Mouse (Mus musculus) hindbrain, embryonic 14.5 days (tissue): ENCODE measurements around the gene Cldn16. TPM values are rescaled to one million over a fixed set of nuclear protein-coding genes. Genes with fewer than 3 reads are reported as not detected.

ENCODE experiments used
- ATAC-seq: fragments of 200-750 bp; cut with Nextera tagmentation; 2 replicates; pipeline ENCODE4 v1.8.0; 2017; ENCODE audit warnings: moderate number of reproducible peaks, mild to moderate bottlenecking, moderate TSS enrichment, moderate library complexity; ENCODE audit not compliant: low FRiP score
- DNase-seq: peaks from one replicate; pipeline ENCODE4 v3.0.0-alpha.2; 2015; ENCODE audit warnings: low spot score
- H3K27ac ChIP-seq: fragments of 300-500 bp; sonication (generic); 2 replicates; pipeline ENCODE4 v1.5.1; 2014; ENCODE audit warnings: mild to moderate bottlenecking, moderate library complexity
- H3K27me3 ChIP-seq: fragments of 300-500 bp; sonication (generic); 2 replicates; pipeline ENCODE4 v1.6.1; 2014; ENCODE audit warnings: mild to moderate bottlenecking, low read length, mixed read lengths; ENCODE audit not compliant: control insufficient read depth, insufficient read depth
- H3K36me3 ChIP-seq: fragments of 300-500 bp; sonication (generic); replicated peaks from 2 replicates; pipeline ENCODE4 v1.6.1; 2014; ENCODE audit not compliant: control insufficient read depth, insufficient read depth
- H3K4me1 ChIP-seq: fragments of 300-500 bp; sonication (generic); replicated peaks from 2 replicates; pipeline ENCODE4 v1.6.1; 2014; ENCODE audit warnings: antibody characterized with exemption, low read length, mixed read lengths; ENCODE audit not compliant: control insufficient read depth, insufficient read depth
- H3K4me2 ChIP-seq: fragments of 300-500 bp; sonication (generic); replicated peaks from 2 replicates; pipeline ENCODE4 v1.6.1; 2014; ENCODE audit warnings: mild to moderate bottlenecking, moderate library complexity
- H3K4me3 ChIP-seq: fragments of 300-500 bp; sonication (generic); replicated peaks from 2 replicates; pipeline ENCODE4 v1.5.1; 2014; ENCODE audit warnings: mild to moderate bottlenecking, low read length
- H3K9ac ChIP-seq: fragments of 300-500 bp; sonication (generic); 2 replicates; pipeline ENCODE4 v1.6.1; 2014
- H3K9me3 ChIP-seq: fragments of 300-500 bp; sonication (generic); 2 replicates; pipeline ENCODE4 v1.6.1; 2016; ENCODE audit warnings: low read length; ENCODE audit not compliant: control insufficient read depth
- WGBS: fragments of 180-500 bp; shearing (Covaris S2); extraction: QIAGEN DNeasy Blood & Tissue Kit; methylation state at CpG from one replicate; pipeline ENCODE4 v1.1.7; 2014; 5-methylcytosine and 5-hydroxymethylcytosine counted together
- polyA plus RNA-seq: library from polyadenylated mRNA; unstranded; fragments of >200 nt; fragmentation: Nextera tagmentation; extraction: Ambion mirVana; gene quantifications from 2 replicates; pipeline ENCODE4 v1.2.1, GENCODE M21; 2014

Gene Cldn16
- polyA plus RNA-seq, result not detected in 2 replicates

DNA sequence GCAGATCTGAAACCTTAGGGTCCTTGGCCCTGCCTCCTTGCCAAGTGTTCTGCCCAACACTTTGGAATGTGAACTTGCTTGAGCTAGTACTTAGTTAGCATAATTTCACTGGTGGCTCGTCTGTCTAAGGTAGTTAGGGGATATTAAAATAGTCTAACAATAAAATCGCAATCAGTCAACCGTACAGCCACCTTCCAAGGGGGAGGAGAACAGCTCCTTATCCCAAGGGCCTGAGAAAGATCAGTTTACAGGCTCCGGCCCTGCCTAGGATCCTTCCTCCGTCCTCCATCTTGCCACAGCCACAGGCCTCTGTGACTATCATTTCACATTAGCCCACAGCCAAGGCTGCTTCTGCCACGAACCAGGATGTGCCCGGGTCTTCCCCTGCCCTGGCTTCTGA is at the start of gene Cldn16:
Cldn16 (plus strand) TSS at position 301 of the 400 bp plus-strand sequence.
- Histone ChIP-seq H3K27ac (no peak within 1 kb of the TSS), H3K4me2 (no peak within 1 kb of the TSS), H3K27me3 (no peaks in the 10 kb centered on the region), H3K4me1 (no peaks in the 10 kb centered on the region), H3K36me3 (no peaks in the 10 kb centered on the region), H3K9ac (no peak within 1 kb of the TSS), H3K9me3 (no peaks in the 10 kb centered on the region), H3K4me3 (no peak within 1 kb of the TSS)
- no peak for DNase-seq
- ATAC-seq, result no peak
- 82% methylated on average over 7 of the region's 7 CpGs for WGBS

DNA sequence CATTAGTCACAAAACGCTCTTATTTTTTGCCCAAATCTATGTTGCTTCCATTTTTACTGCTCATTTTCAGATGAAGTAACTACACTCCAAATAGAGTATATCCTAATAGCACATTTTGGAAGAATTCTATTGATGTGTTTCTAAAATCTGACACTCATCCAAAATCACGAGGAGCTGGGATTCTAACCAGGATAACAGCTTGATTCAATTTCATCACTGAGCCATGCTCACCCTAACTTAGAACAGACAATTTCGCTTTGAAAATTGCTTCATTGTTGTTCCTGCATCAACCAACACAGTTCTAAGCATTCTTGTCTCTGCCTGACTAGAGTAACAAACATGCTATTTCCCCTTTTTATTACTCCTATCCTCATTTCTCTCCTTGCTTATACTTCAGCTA is 44.3 kb upstream of the Cldn16 start:
- Histone ChIP-seq H3K9ac (no peak overlapping the region), H3K27ac (no peak overlapping the region), H3K27me3 (no peaks in the 10 kb centered on the region), H3K4me1 (no peaks in the 10 kb centered on the region), H3K9me3 (no peaks in the 10 kb centered on the region), H3K4me2 (no peak overlapping the region), H3K4me3 (no peak overlapping the region), H3K36me3 (no peaks in the 10 kb centered on the region)
- WGBS, result 88% methylated on average over 3 of the region's 3 CpGs
- ATAC-seq (no peak), DNase-seq (no peak)

DNA sequence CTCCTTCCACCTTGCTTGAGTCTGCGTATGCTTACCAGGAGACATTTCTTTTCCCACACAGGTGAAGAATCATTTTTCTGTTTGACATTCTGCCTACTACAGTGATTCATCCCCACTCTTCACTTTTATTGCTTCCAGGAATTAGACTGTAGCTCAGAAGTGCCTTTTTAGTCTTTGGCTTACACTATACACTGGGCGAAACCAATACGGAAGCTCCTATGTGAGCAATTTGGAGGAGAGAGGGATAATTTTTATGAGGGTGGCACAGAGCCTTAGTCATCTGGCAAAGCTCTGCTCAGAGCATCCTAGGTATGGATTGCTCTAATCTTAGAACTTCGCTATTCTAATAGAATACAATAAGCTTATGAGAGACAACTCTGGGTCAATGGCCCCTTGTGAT is 40.9 kb upstream of the Cldn16 start:
- no peaks in the 10 kb centered on the region for H3K36me3 ChIP-seq
- no peak overlapping the region for H3K9ac ChIP-seq
- H3K9me3 ChIP-seq, result no peaks in the 10 kb centered on the region
- 91% methylated on average over 4 of the region's 4 CpGs for WGBS
- DNase-seq (no peak), ATAC-seq (no peak)
- H3K4me1 ChIP-seq, result no peaks in the 10 kb centered on the region
- H3K27ac ChIP-seq, result no peak overlapping the region
- H3K4me2 ChIP-seq, result no peak overlapping the region
- H3K4me3 ChIP-seq, result no peak overlapping the region
- no peaks in the 10 kb centered on the region for H3K27me3 ChIP-seq

- Histone ChIP-seq H3K4me3 (no peak overlapping the region), H3K4me2 (no peak overlapping the region), H3K9me3 (no peaks in the 10 kb centered on the region), H3K27me3 (no peaks in the 10 kb centered on the region), H3K9ac (no peak overlapping the region), H3K27ac (no peak overlapping the region), H3K36me3 (no peaks in the 10 kb centered on the region), H3K4me1 (no peaks in the 10 kb centered on the region)
- ATAC-seq, result no peak
- 86% methylated on average over 3 of the region's 3 CpGs for WGBS
- DNase-seq, result no peak
These were observed 32.7 kb upstream of the Cldn16 start for GRCm38 (mm10) chr16:26430246-26430645.

DNA sequence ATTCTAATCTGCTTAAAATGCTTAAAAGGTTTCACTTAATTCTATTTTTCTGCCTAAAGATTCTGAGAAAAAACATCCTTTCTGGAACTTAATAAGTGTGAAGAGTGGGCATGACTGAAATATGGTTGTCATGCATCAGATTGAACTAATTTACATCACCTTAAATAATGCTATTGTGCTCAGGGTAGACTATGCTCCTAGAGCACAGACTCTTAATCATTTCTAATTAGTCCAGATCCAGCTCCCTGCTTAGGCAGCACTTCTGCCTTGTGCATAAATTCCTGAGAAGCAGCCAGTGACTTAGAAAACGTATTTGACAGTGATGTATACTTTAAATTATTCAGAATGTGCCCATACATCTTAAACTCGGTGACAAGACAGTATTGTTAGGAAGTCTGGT is 29.4 kb upstream of the Cldn16 start:
- Histone ChIP-seq H3K4me3 (no peak overlapping the region), H3K4me2 (no peak overlapping the region), H3K4me1 (no peaks in the 10 kb centered on the region), H3K36me3 (no peaks in the 10 kb centered on the region), H3K27me3 (no peaks in the 10 kb centered on the region), H3K9ac (no peak overlapping the region), H3K9me3 (no peaks in the 10 kb centered on the region), H3K27ac (no peak overlapping the region)
- no peak for ATAC-seq
- no peak for DNase-seq
- 14% methylated on average over 2 of the region's 2 CpGs for WGBS

- no peak for ATAC-seq
- WGBS, result 87% methylated on average over 3 of the region's 3 CpGs
- H3K4me3 ChIP-seq, result no peak overlapping the region
These were observed 22.9 kb upstream of the Cldn16 start for GRCm38 (mm10) chr16:26440031-26440430.

DNA sequence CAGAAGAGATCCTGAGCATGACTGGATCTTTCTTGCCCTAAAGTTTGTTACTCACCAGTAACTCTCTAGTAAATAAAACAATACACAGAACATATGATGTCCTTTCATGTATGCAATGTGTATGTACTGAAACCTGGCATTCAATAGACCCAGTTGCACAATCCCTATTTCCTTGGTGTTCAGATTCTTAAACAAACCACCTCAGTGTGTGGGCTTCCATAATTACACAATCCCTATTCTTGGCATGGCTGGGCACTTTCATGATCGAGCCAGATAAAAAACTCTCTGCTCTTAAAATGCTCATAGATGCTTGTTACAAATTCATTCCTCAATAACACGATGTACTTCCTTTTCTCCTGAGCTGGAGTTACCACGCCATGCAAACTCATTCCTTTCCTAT is 21.8 kb upstream of the Cldn16 start:
- Histone ChIP-seq H3K4me3 (no peak overlapping the region), H3K4me2 (no peak overlapping the region), H3K4me1 (no peaks in the 10 kb centered on the region), H3K9me3 (no peaks in the 10 kb centered on the region), H3K27ac (no peak overlapping the region), H3K27me3 (no peaks in the 10 kb centered on the region), H3K36me3 (no peaks in the 10 kb centered on the region), H3K9ac (no peak overlapping the region)
- ATAC-seq (no peak), DNase-seq (no peak)
- 91% methylated on average over 3 of the region's 3 CpGs for WGBS

More at GRCm38 (mm10) chr16:26440031-26440430, 22.9 kb upstream of the Cldn16 start:
- no peak overlapping the region for H3K27ac ChIP-seq
- H3K4me1 ChIP-seq, result no peaks in the 10 kb centered on the region
- DNase-seq, result no peak
- H3K36me3 ChIP-seq, result no peaks in the 10 kb centered on the region
- H3K9me3 ChIP-seq, result no peaks in the 10 kb centered on the region
- no peak overlapping the region for H3K4me2 ChIP-seq
- no peak overlapping the region for H3K9ac ChIP-seq
- no peaks in the 10 kb centered on the region for H3K27me3 ChIP-seq

DNA sequence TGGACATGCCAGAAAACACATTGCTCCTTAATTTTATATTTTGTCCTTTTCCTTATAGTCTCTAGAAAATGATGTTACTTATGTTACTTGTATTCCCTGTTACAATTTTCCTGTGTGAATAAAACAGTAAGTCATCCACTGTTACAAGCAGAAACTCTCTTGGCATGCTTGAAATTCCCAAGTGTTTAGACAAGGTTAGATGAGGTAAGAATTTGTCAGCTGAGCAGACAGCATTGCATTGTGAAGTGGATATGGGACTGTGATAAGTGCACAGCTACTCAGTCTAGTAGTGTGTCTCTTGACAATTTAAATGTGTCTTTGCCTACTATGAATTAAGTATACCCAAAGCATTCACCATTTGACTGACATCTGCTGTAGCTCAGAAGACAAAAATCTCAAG is 18.1 kb upstream of the Cldn16 start:
- Histone ChIP-seq H3K4me3 (no peak overlapping the region), H3K36me3 (no peaks in the 10 kb centered on the region), H3K27ac (no peak overlapping the region), H3K4me1 (no peaks in the 10 kb centered on the region), H3K9ac (no peak overlapping the region), H3K27me3 (no peaks in the 10 kb centered on the region), H3K4me2 (no peak overlapping the region), H3K9me3 (no peaks in the 10 kb centered on the region)
- DNase-seq (no peak), ATAC-seq (no peak)

GRCm38 (mm10) chr16:26447594-26447993 is 15.3 kb upstream of the Cldn16 start:
- H3K9me3 ChIP-seq, result no peaks in the 10 kb centered on the region
- H3K27me3 ChIP-seq, result no peaks in the 10 kb centered on the region
- WGBS, result 66% methylated on average over 2 of the region's 2 CpGs
- H3K4me3 ChIP-seq, result no peak overlapping the region
- no peak overlapping the region for H3K27ac ChIP-seq
- no peaks in the 10 kb centered on the region for H3K4me1 ChIP-seq
- H3K4me2 ChIP-seq, result no peak overlapping the region
- DNase-seq, result no peak
- no peak for ATAC-seq
- H3K9ac ChIP-seq, result no peak overlapping the region
- no peaks in the 10 kb centered on the region for H3K36me3 ChIP-seq

DNA sequence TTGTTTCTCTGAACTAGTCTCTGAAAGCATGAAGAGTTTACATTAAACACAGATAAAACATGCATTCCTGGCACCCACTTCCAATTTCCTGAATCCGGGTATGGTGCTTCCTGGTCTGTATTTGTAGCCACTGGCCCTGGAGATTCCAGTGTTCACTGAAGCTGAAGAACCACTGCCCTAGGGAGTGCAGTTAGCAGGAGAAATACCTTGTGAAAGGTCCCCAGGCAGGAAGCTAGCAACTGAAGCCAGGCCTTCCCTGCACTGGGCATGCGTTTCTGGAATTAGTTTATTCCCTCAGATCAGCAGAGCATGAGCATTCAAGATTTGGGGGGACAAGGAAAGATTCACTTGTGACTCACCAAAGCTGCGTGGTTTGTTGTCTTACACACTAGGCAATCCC is 8.8 kb upstream of the Cldn16 start:
- ATAC-seq (no peak), DNase-seq (no peak)
- no peak overlapping the region for H3K4me3 ChIP-seq
- no peak overlapping the region for H3K27ac ChIP-seq
- no peaks in the 10 kb centered on the region for H3K9me3 ChIP-seq
- H3K4me2 ChIP-seq, result no peak overlapping the region
- H3K36me3 ChIP-seq, result no peaks in the 10 kb centered on the region
- H3K9ac ChIP-seq, result no peak overlapping the region
- 70% methylated on average over 3 of the region's 3 CpGs for WGBS
- no peaks in the 10 kb centered on the region for H3K4me1 ChIP-seq
- H3K27me3 ChIP-seq, result no peaks in the 10 kb centered on the region
